Mouse (Mus musculus) neural tube, embryonic 13.5 days (tissue): ENCODE results near the gene Ksr2. TPM values are rescaled to one million over a fixed set of nuclear protein-coding genes. Genes with fewer than 3 reads are reported as not detected.

ENCODE experiments used
- ATAC-seq: fragments of 200-750 bp; cut with Nextera tagmentation; 2 replicates; pipeline ENCODE4 v1.8.0; 2017; ENCODE audit warnings: low read depth, mild to moderate bottlenecking, moderate TSS enrichment, moderate library complexity
- H3K27ac ChIP-seq: fragments of 300-500 bp; sonication (generic); replicated peaks from 2 replicates; pipeline ENCODE4 v1.5.1; 2015; ENCODE audit warnings: moderate library complexity, mild to moderate bottlenecking, inconsistent platforms
- H3K27me3 ChIP-seq: fragments of 300-500 bp; sonication (generic); 2 replicates; pipeline ENCODE4 v1.6.1; 2015; ENCODE audit warnings: mild to moderate bottlenecking, inconsistent platforms
- H3K36me3 ChIP-seq: fragments of 300-500 bp; sonication (generic); 2 replicates; pipeline ENCODE4 v1.6.1; 2015; ENCODE audit warnings: mild to moderate bottlenecking, inconsistent platforms
- H3K4me1 ChIP-seq: fragments of 300-500 bp; sonication (generic); replicated peaks from 2 replicates; pipeline ENCODE4 v1.6.1; 2015; ENCODE audit warnings: inconsistent platforms
- H3K4me2 ChIP-seq: fragments of 300-500 bp; sonication (generic); 2 replicates; pipeline ENCODE4 v1.6.1; 2015; ENCODE audit warnings: inconsistent platforms, mild to moderate bottlenecking, moderate library complexity
- H3K4me3 ChIP-seq: fragments of 300-500 bp; sonication (generic); 2 replicates; pipeline ENCODE4 v1.5.1; 2015; ENCODE audit warnings: mild to moderate bottlenecking, inconsistent platforms
- H3K9ac ChIP-seq: fragments of 300-500 bp; sonication (generic); 2 replicates; pipeline ENCODE4 v1.6.1; 2015; ENCODE audit warnings: moderate library complexity, mild to moderate bottlenecking, inconsistent platforms
- H3K9me3 ChIP-seq: fragments of 300-500 bp; sonication (generic); 2 replicates; pipeline ENCODE4 v1.6.1; 2016; ENCODE audit warnings: inconsistent platforms
- WGBS: fragments of 180-500 bp; shearing (Covaris S2); methylation state at CpG from one replicate; pipeline ENCODE4 v1.1.7; 2015; 5-methylcytosine and 5-hydroxymethylcytosine counted together
- polyA plus RNA-seq: library from polyadenylated mRNA; unstranded; fragments of >200 nt; fragmentation: Nextera tagmentation; extraction: Ambion mirVana; gene quantifications from 2 replicates; pipeline ENCODE4 v1.2.1, GENCODE M21; 2015

Gene Ksr2
- polyA plus RNA-seq, 1 experiment from 2014 or later, result 6.4 TPM

GRCm38 (mm10) chr5:117709306-117709705, 295.5 kb downstream of the Ksr2 start:
- H3K36me3 ChIP-seq, result peaks cover 11% of the 10 kb centered on the region; the same call in 1 of the 2 replicates
- no peak for ATAC-seq
- H3K27ac ChIP-seq, result no peak overlapping the region
- H3K4me3 ChIP-seq, result no peak overlapping the region
- H3K27me3 ChIP-seq, result no peaks in the 10 kb centered on the region
- no peak overlapping the region for H3K4me2 ChIP-seq
- peaks cover 53% of the 10 kb centered on the region for H3K4me1 ChIP-seq
- 42% methylated on average over 6 of the region's 6 CpGs for WGBS
- no peak overlapping the region for H3K9ac ChIP-seq
- no peaks in the 10 kb centered on the region for H3K9me3 ChIP-seq

- Histone ChIP-seq H3K4me1 (peaks cover 32% of the 10 kb centered on the region), H3K27ac (no peak overlapping the region)
Observed at GRCm38 (mm10) chr5:117711636-117712035, 297.8 kb downstream of the Ksr2 start.

GRCm38 (mm10) chr5:117712207-117712606, 298.4 kb downstream of the Ksr2 start:
- no peak for ATAC-seq
- Histone ChIP-seq H3K36me3 (peaks cover 11% of the 10 kb centered on the region; the same call in 1 of the 2 replicates), H3K9ac (no peak overlapping the region), H3K4me1 (peaks cover 32% of the 10 kb centered on the region), H3K4me2 (no peak overlapping the region), H3K9me3 (no peaks in the 10 kb centered on the region), H3K27me3 (no peaks in the 10 kb centered on the region), H3K4me3 (no peak overlapping the region), H3K27ac (no peak overlapping the region)
- 77% methylated on average over 12 of the region's 12 CpGs for WGBS

More at GRCm38 (mm10) chr5:117711636-117712035, 297.8 kb downstream of the Ksr2 start:
- H3K27me3 ChIP-seq, result no peaks in the 10 kb centered on the region
- no peak overlapping the region for H3K4me2 ChIP-seq
- no peak for ATAC-seq
- no peaks in the 10 kb centered on the region for H3K9me3 ChIP-seq
- H3K4me3 ChIP-seq, result no peak overlapping the region
- no peak overlapping the region for H3K9ac ChIP-seq
- peaks cover 11% of the 10 kb centered on the region; the same call in 1 of the 2 replicates for H3K36me3 ChIP-seq
- WGBS, result 73% methylated on average over 10 of the region's 10 CpGs

GRCm38 (mm10) chr5:117717120-117717519, 303.3 kb downstream of the Ksr2 start:
- WGBS, result 86% methylated on average over 9 of the region's 9 CpGs
- Histone ChIP-seq H3K4me1 (peaks cover 13% of the 10 kb centered on the region), H3K9me3 (no peaks in the 10 kb centered on the region), H3K27me3 (no peaks in the 10 kb centered on the region), H3K27ac (no peak overlapping the region), H3K36me3 (0 out of 2 replicates have a peak, but pooled peaks cover 3% of the 10 kb centered on the region), H3K9ac (no peak overlapping the region), H3K4me3 (no peak overlapping the region), H3K4me2 (no peak overlapping the region)
- no peak for ATAC-seq

GRCm38 (mm10) chr5:117723316-117723715, 309.5 kb downstream of the Ksr2 start:
- Histone ChIP-seq H3K4me1 (no peaks in the 10 kb centered on the region), H3K9me3 (no peaks in the 10 kb centered on the region), H3K36me3 (no peaks in the 10 kb centered on the region), H3K27ac (no peak overlapping the region), H3K4me2 (no peak overlapping the region), H3K4me3 (no peak overlapping the region), H3K9ac (no peak overlapping the region), H3K27me3 (no peaks in the 10 kb centered on the region)
- 90% methylated on average over 4 of the region's 4 CpGs for WGBS
- ATAC-seq, result no peak

GRCm38 (mm10) chr5:117726548-117726947, 312.7 kb downstream of the Ksr2 start:
- no peak for ATAC-seq
- Histone ChIP-seq H3K4me3 (no peak overlapping the region), H3K9ac (no peak overlapping the region), H3K4me1 (no peaks in the 10 kb centered on the region), H3K9me3 (no peaks in the 10 kb centered on the region), H3K27me3 (no peaks in the 10 kb centered on the region), H3K36me3 (no peaks in the 10 kb centered on the region), H3K4me2 (no peak overlapping the region), H3K27ac (no peak overlapping the region)
- 80% methylated on average over 6 of the region's 6 CpGs for WGBS

- Histone ChIP-seq H3K27me3 (no peaks in the 10 kb centered on the region), H3K4me1 (no peaks in the 10 kb centered on the region), H3K4me3 (no peak overlapping the region), H3K9me3 (no peaks in the 10 kb centered on the region), H3K36me3 (no peaks in the 10 kb centered on the region), H3K9ac (no peak overlapping the region), H3K4me2 (no peak overlapping the region), H3K27ac (no peak overlapping the region)
- no peak for ATAC-seq
- 82% methylated on average over 7 of the region's 7 CpGs for WGBS
Observed at GRCm38 (mm10) chr5:117727138-117727537, 313.3 kb downstream of the Ksr2 start.

- no peak for ATAC-seq
- no peaks in the 10 kb centered on the region for H3K27me3 ChIP-seq
- H3K27ac ChIP-seq, result no peak overlapping the region
- WGBS, result 66% methylated on average over 6 of the region's 6 CpGs
- no peaks in the 10 kb centered on the region for H3K36me3 ChIP-seq
- H3K4me3 ChIP-seq, result no peak overlapping the region
- no peak overlapping the region for H3K4me2 ChIP-seq
- no peak overlapping the region for H3K9ac ChIP-seq
- no peaks in the 10 kb centered on the region for H3K4me1 ChIP-seq
- H3K9me3 ChIP-seq, result no peaks in the 10 kb centered on the region
Observed at GRCm38 (mm10) chr5:117731311-117731710, 317.5 kb downstream of the Ksr2 start.

- no peak overlapping the region for H3K27ac ChIP-seq
- H3K4me2 ChIP-seq, result no peak overlapping the region
- no peak overlapping the region for H3K9ac ChIP-seq
- no peak for ATAC-seq
- H3K4me3 ChIP-seq, result no peak overlapping the region
- H3K27me3 ChIP-seq, result no peaks in the 10 kb centered on the region
- 80% methylated on average over 11 of the region's 11 CpGs for WGBS
- H3K36me3 ChIP-seq, result no peaks in the 10 kb centered on the region
- H3K4me1 ChIP-seq, result peaks cover 21% of the 10 kb centered on the region
- no peaks in the 10 kb centered on the region for H3K9me3 ChIP-seq
Observed at GRCm38 (mm10) chr5:117744654-117745178, 330.9 kb downstream of the Ksr2 start.

- H3K36me3 ChIP-seq, result 0 out of 2 replicates have a peak, but pooled peaks cover 7% of the 10 kb centered on the region
- H3K9me3 ChIP-seq, result 0 out of 2 replicates have a peak, but pooled peaks cover 5% of the 10 kb centered on the region
- H3K4me3 ChIP-seq, result no peak overlapping the region
- H3K9ac ChIP-seq, result no peak overlapping the region
- no peak overlapping the region for H3K4me2 ChIP-seq
- H3K4me1 ChIP-seq, result peaks cover 33% of the 10 kb centered on the region
- ATAC-seq, result peak; percentile 71; the same call in 1 of the 2 replicates
- peak overlapping the region; percentile 14; the same call in 1 of the 2 replicates for H3K27ac ChIP-seq
- H3K27me3 ChIP-seq, result no peaks in the 10 kb centered on the region
- 16% methylated on average over 5 of the region's 5 CpGs for WGBS
Observed at GRCm38 (mm10) chr5:117749353-117749752, 335.6 kb downstream of the Ksr2 start.

- peaks cover 33% of the 10 kb centered on the region for H3K36me3 ChIP-seq
- H3K4me1 ChIP-seq, result no peaks in the 10 kb centered on the region
- 0 out of 2 replicates have a peak, but pooled peaks cover 5% of the 10 kb centered on the region for H3K9me3 ChIP-seq
- ATAC-seq, result no peak
- WGBS, result 29% methylated on average over 12 of the region's 12 CpGs
- H3K4me3 ChIP-seq, result no peak overlapping the region
- H3K4me2 ChIP-seq, result no peak overlapping the region
- H3K27ac ChIP-seq, result no peak overlapping the region
- H3K9ac ChIP-seq, result no peak overlapping the region
- no peaks in the 10 kb centered on the region for H3K27me3 ChIP-seq
Observed at GRCm38 (mm10) chr5:117757696-117758482, 344.1 kb downstream of the Ksr2 start.

GRCm38 (mm10) chr5:117761181-117761832, 347.5 kb downstream of the Ksr2 start:
- no peak for ATAC-seq
- Histone ChIP-seq H3K9ac (no peak overlapping the region), H3K27me3 (no peaks in the 10 kb centered on the region), H3K4me2 (no peak overlapping the region), H3K9me3 (no peaks in the 10 kb centered on the region), H3K36me3 (peaks cover 38% of the 10 kb centered on the region), H3K27ac (no peak overlapping the region), H3K4me1 (no peaks in the 10 kb centered on the region), H3K4me3 (no peak overlapping the region)
- 74% methylated on average over 9 of the region's 9 CpGs for WGBS
